Mouse (Mus musculus) ES-CJ7 (cell line): ENCODE data around the gene Znrf1.
"Not testable (repeated sequence)": the region's sequence is repeated elsewhere in the genome, so short reads cannot be mapped to it uniquely, and the experiment has no call there.

Experiments used
- DNase-seq: peaks from one replicate; pipeline ENCODE4 v3.0.0; 2011; ENCODE audit warnings: low read depth, low spot score

Znrf1 gene

DNA sequence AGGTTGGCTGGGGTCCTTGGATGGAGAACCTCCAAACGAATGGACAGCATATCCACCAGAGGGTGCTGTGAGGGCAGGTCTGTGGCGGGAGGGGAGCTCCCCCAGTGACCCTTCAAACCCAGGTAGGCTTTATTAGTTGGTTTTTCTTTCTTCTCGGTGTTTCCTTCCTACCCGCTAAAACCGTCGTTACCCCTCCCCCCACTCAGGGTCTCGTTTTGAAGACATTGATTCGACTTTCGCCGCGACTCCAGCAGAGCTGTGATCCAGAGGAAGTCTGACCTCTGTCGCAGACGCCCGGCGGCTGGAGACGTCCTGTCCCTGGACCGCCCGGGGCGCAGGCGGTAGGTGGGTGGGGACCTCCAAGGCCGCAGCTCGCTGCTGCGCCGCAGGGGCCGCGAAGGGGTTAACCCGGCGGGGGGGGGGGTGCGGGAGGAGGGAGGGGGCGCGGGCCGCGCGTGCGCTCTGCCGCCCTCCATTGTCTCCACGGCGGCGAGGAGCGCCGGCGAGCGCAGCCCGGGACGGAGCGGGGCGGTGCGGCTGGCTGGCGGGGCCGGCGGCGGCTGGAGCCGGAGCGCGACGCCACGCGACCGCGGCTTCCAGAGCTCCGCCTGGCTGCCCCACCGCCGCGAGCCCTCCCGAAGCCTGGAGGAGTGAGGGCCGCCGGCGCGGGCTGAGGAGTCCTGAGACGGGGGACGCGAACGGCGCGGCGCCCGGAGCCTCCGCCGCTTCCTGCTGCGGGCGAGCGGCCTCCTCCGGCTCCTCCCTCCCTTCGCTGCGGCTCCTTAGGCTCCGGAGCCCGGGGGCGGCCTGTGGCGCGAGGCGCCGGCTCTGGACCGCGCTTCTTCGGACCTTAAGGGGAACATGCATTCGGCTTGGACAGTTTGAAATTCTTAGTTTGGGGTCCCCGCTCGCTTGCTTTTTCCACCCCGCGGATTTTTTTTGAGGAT, at the start of gene Znrf1:
TSS of gene Znrf1 (plus strand) at position 67 of the 947 bp plus-strand sequence.
- peak; percentile 97 for DNase-seq

DNA sequence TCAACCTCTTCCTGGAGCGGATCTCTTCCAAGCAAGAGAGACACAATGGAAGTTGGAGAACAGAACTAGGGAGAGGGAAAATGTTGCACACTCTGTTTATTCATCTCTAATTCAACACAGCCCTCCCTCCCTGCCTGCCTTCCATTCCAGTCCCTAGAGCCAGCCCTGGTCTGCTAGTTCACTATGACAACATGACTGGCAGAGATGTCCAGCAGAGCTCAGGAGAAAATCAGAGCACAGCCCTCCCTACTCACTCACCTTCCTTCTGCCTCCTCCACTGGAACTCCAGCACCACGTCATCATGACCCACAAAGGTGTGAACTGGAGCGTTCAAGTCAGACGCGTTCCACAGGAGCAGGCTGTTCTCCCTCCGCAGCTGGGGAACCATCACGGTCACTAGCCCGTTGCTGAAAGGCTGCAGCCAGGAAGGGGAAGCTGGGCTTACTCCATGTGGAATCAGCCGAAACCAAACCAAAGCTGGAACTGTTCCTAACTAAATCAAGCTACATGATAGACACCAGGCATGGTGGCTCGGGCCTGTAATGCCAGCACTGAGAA, 45.8 kb upstream of the Znrf1 start:
- DNase-seq: no peak

DNA sequence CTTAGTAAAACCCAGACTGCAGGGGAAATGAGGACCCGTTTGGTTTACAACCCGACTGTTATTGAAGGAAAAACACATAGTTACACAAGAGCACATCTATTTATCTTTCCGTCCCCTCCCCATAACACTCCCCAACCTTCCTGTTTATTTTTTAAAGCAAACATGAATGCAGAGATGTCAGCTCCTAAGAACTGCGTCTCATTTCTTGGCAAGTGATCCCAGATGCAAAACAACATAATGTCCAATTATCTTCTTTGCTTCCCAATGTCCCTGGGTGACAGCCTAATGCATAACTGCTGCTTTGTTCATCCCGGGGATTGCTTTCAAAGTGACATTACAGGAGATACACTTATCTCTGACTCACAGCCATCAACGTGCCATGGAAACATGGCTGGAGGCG, 44.7 kb upstream of the Znrf1 start:
- DNase-seq: no peak

DNA sequence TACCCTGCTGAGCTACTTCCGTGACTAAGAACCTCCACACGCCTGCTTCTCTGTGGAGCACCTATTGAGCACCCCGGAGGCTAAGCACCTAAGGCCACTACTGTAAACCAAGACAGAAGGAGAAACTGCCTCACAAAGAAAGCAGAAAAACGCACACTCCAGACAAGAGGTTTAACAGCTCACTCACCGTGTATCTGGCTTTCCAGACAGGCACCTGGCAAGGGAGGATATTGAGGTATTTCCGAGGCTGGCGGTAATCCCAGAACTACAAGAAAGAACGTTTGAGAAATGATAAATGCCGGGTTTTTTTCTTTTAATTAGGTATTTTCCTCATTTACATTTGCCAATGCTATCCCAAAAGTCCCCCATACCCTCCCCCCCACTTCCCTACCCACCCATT, 43.4 kb upstream of the Znrf1 start:
- no peak for DNase-seq

DNA sequence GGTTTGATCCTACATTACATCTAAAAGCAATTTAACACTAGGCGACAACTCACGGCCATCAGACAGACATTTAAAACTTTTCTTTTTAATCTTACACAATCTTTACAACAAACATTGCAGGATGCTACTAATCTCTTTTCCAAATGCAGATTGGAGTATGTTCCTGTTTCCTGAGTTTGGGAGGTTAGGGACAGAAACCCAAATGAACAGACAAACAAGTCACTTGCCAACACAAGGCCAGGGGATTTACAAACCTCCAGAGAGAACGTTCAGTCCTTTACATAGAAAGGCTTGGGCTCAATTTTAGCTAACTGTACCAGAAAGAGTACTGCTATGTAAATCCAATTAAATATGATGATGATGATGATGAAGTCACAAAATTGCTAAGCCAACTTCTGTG, 42.7 kb upstream of the Znrf1 start:
- no peak for DNase-seq

DNA sequence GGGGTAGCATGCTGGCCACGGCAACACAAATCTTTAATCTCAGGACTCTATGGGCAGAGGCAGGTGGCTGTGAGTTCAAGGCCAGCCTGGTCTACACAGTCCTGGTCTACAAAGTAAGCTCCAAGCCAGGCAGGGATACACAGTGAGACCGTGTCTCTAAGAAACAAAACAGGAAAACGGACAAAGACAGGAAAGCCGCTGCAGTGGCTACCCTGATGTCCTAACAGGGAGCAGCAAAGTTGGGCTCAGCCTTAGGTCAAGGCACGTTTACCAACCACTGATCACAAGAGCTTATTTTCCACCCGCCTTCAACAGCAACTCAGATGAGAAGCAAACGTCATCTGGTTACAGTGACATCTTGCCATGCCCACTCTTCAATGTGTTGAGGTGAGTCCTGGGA, 39.6 kb upstream of the Znrf1 start:
- no peak for DNase-seq

DNA sequence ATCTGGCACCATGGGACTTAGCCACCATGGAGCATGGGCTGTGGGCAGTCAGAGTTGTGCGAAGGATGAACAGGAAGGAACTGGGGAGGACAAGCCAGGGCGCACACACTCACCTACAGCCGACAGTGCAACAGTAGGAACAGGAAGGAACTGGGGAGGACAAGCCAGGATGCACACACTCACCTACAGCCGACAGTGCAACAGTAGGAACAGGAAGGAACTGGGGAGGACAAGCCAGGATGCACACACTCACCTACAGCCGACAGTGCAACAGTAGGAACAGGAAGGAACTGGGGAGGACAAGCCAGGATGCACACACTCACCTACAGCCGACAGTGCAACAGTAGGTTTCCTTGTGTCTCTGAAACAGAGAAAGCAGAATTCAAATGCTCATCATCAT, 37.6 kb upstream of the Znrf1 start:
- not testable (repeated sequence) for DNase-seq

DNA sequence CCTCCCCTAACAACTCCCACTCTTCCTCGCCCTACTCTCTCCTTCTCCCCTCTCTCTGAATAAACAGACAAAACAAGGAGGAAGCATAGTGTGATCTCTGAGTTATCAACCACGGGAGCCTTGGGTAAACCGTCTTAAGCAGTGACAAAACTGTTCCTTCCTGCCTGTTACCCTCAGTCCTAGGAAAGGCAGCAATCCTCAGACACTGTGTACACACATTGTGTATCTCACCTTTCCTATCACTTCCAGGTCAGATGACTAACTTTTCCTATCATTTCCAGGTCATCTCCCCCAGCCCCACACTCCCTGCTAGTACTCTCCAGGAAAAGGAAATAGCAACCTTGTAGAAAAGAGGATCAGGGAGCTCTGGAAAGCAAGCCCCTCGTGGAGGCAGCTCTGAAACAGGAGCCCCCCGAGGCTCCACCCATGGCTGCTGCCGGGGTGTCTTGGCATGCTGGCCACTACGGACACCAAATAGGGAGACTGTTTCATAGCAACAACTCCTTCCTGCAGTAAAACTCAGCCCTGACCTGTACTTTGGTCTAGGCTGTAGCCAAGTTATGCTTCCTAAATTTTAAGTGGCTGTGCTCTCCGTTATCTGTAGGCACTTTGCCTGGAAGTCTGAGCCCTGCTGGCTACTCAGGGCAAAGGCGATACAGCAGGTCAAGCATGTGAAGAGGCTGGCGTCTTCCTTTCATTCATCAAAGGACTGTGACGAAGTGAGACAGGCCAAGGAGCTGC, 34.0 kb upstream of the Znrf1 start:
- no peak for DNase-seq

DNA sequence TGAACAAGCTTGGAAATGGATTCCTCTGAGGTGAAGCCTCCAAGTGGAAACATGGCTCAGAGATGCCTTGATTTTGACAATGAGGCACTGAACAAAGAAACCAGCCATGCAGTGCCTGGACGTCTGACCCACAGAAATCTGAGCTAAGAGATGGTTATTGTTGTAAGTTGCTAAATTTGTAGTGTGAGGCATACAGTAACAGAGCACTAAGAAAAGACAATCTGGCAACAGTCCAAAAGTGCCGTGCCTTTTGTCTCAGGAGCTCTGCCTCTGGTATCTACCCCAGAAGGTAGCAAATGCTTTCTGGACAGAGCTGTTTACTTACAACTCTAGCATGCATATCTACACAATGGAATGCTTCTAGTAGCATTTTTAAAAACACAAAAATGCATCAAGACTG, 27.3 kb upstream of the Znrf1 start:
- no peak for DNase-seq

DNA sequence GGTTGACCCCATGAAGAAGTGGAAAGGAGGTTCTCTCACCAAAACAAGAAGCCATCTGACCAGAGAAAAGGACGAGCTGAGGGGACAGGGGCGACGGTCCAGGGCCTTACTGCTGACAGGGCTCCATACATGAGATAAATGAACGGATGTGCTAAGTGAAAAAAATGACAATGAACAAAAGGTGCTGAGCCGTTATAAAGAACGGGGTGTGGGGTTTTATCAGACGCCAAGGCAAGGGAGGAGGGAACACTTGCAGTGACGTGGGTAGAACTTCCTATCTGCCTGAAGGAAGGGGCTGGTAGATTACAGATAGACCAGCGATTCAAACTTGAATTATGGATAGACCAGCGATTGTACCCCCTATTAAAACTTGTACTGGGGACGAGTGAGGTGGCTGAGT, 26.6 kb upstream of the Znrf1 start:
- DNase-seq: no peak

DNA sequence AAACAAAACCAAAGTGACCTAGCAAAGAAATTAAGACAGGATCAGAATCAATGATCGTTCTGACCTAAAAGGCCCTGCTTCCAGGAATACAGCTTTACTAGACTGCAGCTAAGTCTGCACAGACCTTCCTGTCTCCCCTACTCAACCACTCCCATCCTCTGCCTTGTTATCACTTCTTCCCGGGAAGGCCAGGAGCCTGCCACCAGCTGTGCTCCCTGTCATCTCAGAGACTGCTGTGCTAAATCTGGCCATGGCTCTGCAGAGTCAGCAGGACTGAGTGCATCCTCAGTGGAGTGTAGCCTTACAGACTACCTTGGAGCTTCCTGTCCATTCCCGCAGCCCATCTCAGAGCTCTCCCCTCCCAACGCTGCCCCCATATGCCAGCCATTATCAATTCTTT, 25.5 kb upstream of the Znrf1 start:
- no peak for DNase-seq

DNA sequence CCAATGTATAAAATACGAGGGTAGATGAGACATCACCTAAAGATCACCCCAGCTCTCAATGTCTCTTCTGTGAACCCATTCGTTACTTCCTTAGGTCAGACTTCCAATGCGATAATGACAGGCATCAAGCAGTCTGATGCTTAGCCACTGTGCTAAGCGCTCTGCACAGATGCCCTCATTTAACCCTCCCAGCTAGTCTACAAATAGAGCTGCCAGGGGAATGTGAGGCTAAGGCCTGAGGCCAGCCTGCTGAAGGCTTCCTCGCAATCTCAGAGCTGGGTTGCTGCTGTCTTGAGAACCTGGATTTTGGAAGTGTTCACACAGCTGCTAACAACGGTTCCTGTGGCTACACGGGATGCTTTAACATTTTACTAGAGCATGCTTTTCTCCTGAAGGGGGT, 23.0 kb upstream of the Znrf1 start:
- DNase-seq: no peak

DNA sequence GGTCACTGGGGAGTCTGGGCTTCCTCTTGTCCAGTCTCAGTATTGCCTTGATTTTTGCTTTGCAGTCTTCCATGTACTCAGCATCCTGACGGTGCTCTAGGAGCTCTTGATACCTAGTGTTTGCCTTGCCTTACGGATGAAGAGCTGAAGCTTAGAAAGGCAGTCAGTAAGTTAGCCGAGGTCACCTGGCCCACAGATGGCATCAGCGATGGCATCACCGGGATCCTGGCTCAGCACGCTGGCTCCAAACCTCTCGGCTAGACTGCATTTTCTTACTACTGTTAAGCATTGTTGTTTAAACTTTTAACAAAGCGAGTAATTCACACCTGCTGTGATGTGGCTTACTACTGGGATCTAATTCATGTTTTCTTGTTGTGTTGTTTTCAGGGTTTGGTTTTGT, 22.5 kb upstream of the Znrf1 start:
- no peak for DNase-seq

DNA sequence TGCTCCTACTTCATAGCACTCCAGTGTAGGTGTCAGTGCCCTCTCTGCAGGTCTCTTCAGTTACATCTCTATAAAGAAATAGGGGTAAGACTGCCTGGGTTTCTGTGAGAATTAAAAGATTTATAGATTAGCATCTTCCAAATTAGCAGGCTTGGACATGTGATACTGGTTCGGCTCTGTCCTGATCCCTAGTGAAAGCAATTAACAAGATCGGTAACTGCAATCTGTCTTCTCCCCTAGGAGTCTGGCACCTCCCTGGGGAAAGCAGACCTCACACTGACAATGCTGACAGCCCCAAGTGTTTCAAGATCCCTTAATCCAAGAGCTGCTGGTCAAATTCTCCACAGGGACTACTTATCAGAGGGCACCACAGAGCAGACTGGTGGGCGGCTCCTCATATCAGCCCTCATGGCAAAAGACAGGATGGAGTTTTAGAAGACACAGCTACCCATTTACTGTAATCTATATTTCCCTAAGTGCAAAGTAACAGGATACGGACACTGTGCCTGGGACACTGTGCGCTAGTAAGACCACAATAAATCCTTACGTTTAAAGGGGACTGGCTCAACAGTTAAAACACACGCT, 19.4 kb upstream of the Znrf1 start:
- DNase-seq: no peak

DNA sequence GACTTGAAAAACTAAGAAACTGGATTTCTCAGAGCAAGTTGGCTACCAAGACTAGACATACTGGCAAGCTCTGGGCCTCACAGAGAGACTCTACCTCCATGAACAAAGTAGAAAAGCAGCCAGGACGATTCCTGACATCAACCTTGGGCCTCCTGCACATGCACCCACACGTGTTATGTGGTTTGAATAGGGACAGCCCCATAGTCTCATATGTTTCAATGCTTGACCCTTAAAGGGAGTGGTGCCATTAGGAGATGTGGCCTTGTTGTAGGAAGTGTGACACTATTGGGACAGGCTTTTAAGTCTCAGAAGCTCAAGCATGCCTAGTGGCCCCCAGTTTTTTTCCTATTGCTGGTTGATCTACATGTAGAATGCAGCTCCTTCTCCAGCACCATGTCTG, 18.4 kb upstream of the Znrf1 start:
- no peak for DNase-seq

DNA sequence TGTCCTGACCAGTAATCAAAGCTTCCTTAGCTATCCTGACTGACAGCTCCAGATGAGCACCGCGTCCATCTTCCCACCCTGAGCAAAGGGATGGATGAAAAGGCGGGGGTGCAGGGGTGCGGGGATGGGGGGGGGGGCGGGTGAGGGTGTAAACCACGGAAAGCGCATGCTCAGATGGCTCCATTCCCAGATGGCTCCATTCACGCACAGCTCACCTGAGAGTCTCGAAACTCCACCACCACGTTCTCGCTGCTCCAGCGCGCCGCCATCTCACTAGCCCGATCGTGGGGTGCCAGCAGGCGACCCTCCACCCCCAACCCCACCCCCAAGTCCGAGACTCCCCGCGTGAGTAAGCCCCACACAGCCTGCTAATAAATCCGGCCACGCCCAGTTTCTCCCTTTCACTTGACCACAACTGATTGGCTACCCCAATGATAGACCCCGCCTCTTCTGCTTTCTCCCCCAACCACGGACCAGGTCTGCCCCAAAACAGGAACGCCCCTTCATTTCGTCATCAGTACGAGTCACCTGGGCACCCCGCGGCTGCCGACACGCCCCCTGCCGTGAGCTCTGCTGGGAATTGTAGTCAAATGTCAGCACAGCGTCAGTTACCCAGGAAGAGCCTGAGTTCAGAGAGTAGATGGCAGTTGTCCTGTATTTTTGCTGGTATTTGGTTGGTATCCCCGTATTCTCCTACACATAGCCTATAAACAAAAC, 14.0 kb upstream of the Znrf1 start, which contains the start of gene Wdr59:
TSS of gene Wdr59 (minus strand) at position 380 of the 717 bp plus-strand sequence.
- peak; percentile 100 for DNase-seq

DNA sequence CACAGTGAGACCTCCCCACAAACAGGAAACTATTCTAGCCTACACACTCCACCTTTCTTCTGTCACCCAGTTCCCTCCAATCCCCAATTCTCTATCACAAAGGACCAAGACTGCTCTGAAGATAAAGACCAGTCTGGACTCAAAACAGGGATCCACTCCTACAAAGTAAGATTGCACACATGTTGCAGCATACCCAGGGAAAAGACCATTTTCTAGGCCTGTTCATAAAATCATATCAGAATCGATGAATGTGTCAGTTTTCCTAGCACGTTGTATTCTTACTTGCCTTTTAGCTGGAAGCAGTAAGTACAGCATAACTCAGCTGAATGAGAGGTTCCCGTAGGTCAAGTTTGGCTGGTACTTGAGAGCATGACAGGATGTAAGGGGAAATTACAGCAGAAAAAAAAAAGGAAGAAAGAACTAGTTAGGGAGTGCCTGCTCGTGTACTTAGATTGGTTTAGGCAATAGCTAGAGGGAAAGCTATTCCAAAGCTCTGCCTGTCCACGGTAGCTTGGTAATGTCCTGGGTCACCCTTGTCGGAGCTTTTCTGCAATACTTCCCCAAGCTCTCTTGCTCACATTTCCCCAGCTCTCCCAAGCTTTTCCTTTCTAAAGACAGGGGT, 9.4 kb upstream of the Znrf1 start:
- no peak for DNase-seq

DNA sequence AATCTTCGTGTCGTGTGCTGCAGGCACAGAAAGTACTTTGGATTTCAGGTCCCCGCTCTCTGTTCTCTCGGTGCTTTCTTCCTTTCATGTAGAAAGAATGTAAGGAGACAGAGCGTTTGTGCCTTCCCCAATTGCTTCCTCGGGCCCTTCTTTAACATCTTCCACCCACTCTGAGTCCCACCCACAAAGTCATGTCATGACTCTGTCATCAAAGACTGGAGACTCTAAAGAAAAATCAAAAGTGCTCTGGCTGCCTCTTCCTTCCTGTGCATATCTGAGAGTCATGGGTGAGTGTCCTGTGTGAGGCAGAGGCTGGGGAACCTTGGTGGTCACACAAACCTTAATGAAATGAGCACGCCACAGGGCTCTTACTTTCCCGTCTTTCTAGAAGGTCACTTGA, 8.7 kb upstream of the Znrf1 start:
- no peak for DNase-seq

DNA sequence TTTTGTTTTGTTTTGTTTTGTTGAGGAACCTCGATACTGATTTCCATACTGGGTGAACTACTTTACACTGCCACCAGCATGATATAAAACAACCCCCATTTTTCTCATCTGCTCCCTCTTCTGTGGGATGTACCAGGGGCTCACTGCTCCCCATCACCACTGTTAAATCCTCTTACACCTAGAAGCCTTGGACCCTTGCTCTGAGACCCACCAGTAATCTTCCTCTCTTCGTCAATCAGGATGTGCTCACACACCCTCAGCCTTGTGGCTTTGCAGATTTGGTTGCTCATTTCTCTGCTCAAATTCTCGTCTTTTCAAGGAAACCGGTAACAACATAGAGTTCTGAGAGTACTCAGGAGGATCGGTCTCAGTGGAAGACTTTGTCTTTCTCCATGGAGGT, 7.8 kb upstream of the Znrf1 start:
- no peak for DNase-seq

DNA sequence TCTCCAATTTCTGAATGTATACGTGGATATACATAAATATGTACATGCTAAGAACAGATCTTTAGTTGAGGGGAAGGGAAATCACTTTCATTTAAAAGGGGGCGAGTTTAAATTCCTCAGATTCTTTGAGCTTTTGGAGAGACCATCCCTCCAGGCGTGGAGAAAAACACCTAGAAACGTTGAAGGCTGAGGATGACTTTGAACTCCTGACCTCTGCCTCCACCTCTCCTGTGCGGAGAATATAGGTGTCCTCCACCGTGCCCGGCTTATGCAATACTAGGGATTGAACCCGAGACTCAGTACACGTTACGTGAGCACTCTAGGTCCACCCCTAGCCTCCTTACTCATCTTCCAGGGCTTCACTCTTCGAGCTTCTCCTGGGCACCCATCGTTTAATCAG, 4.7 kb upstream of the Znrf1 start:
- DNase-seq: peak; percentile 67

DNA sequence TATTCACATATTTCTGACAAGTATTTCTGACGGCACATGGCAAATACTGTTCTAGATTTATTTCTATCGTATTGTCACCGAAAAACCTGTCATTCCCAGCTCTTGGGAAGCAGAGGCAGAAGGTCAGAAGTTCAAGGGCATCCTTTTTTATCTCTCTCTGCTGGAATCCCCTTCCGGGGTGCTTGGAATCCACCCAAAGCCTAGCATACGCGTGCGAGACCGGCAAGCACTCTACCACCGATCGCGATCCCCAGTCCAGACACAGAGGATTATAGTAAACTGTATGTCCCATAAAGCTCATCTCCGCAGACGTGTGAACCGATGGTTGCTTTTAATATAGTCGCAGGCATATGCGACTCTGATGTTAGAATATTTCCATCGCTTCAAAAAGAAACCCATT, 4.3 kb upstream of the Znrf1 start:
- DNase-seq: peak; percentile 38
